Mouse (Mus musculus) E14TG2a.4 (cell line): ENCODE measurements around the gene Rcn1.
A peak's percentile ranks its signal among the peaks of the same experiment; 100 is the strongest.

Experiments used
- H3K27me3 ChIP-seq: 2 replicates; pipeline ENCODE4 v1.6.1; 2014; ENCODE audit warnings: low read length, control low read depth; ENCODE audit not compliant: insufficient read depth
- H3K36me3 ChIP-seq: 2 replicates; pipeline ENCODE4 v1.6.1; 2014; ENCODE audit warnings: low read length, control low read depth; ENCODE audit not compliant: insufficient read depth
- H3K4me1 ChIP-seq: replicated peaks from 2 replicates; pipeline ENCODE4 v1.6.1; 2014; ENCODE audit warnings: low read depth, low read length, control low read depth
- H3K4me3 ChIP-seq: replicated peaks from 2 replicates; pipeline ENCODE4 v1.5.1; 2014; ENCODE audit warnings: mild to moderate bottlenecking, low read length
- H3K9me3 ChIP-seq: 2 replicates; pipeline ENCODE4 v1.6.1; 2014; ENCODE audit warnings: low read length, control low read depth
- CTCF ChIP-seq: conservative IDR thresholded peaks from 2 replicates; pipeline ENCODE4 v1.5.1; 2014; ENCODE audit warnings: low read length
- NANOG ChIP-seq: IDR thresholded peaks from 2 replicates; pipeline ENCODE4 v1.6.1; 2014; ENCODE audit warnings: borderline replicate concordance, low read length, mixed read lengths
- POU5F1 ChIP-seq: IDR thresholded peaks from 2 replicates; pipeline ENCODE4 v1.6.1; 2014; ENCODE audit warnings: low read length, borderline replicate concordance

Rcn1 gene

GRCm38 (mm10) chr2:105399085-105399891, at the start of gene Rcn1:
Rcn1 (minus strand) TSS chr2:105399319.
- peaks cover 4% of the 10 kb centered on the region; the same call in 1 of the 2 replicates for H3K27me3 ChIP-seq
- peak within 1 kb of the TSS; percentile 87 for H3K4me3 ChIP-seq
- peaks cover 68% of the 10 kb centered on the region for H3K4me1 ChIP-seq
- no peaks in the 10 kb centered on the region for H3K9me3 ChIP-seq
- peaks cover 12% of the 10 kb centered on the region for H3K36me3 ChIP-seq
- no peak for TF ChIP-seq POU5F1
- no peak for TF ChIP-seq NANOG
- TF ChIP-seq CTCF: no peak

DNA sequence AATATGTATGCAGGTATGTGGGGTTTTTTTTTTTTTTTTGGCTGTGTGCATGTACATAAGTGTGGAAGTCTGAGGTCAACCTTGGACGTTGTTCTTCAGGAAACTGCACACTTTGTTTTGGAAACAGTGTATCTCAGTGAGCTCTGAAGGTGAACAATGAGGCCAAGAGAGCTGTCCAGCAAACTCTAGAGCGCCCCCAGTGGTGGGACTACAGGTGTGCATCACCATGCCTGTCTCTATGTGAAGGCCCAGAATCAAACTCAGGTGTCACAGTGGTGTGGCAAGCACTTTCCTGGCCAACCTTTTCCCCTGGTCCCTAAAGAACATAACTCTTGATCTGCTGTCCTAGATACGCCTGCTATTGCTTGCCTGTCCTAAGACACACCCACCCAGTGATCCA, 45.0 kb upstream of the Rcn1 start:
- H3K4me1 ChIP-seq: no peaks in the 10 kb centered on the region
- H3K27me3 ChIP-seq: no peaks in the 10 kb centered on the region
- no peak overlapping the region for H3K4me3 ChIP-seq
- 0 out of 2 replicates have a peak, but pooled peaks cover 2% of the 10 kb centered on the region for H3K9me3 ChIP-seq
- TF ChIP-seq POU5F1 (no peak), NANOG (no peak), CTCF (peak; percentile 88)
- no peaks in the 10 kb centered on the region for H3K36me3 ChIP-seq

- TF ChIP-seq CTCF (no peak), POU5F1 (no peak), NANOG (no peak)
- Histone ChIP-seq H3K9me3 (0 out of 2 replicates have a peak, but pooled peaks cover 2% of the 10 kb centered on the region), H3K36me3 (no peaks in the 10 kb centered on the region), H3K4me1 (no peaks in the 10 kb centered on the region), H3K4me3 (no peak overlapping the region), H3K27me3 (peaks cover 4% of the 10 kb centered on the region)
These were observed 39.9 kb upstream of the Rcn1 start for GRCm38 (mm10) chr2:105439022-105439421.

GRCm38 (mm10) chr2:105438525-105438924, 39.4 kb upstream of the Rcn1 start:
- no peak overlapping the region for H3K4me3 ChIP-seq
- peaks cover 7% of the 10 kb centered on the region for H3K27me3 ChIP-seq
- no peaks in the 10 kb centered on the region for H3K4me1 ChIP-seq
- TF ChIP-seq NANOG: no peak
- H3K36me3 ChIP-seq: no peaks in the 10 kb centered on the region
- H3K9me3 ChIP-seq: 0 out of 2 replicates have a peak, but pooled peaks cover 2% of the 10 kb centered on the region

GRCm38 (mm10) chr2:105432927-105433326, 33.8 kb upstream of the Rcn1 start:
- TF ChIP-seq POU5F1: no peak
- no peak for TF ChIP-seq CTCF
- no peak for TF ChIP-seq NANOG
- peaks cover 19% of the 10 kb centered on the region for H3K27me3 ChIP-seq

GRCm38 (mm10) chr2:105430373-105430772, 31.3 kb upstream of the Rcn1 start:
- Histone ChIP-seq H3K36me3 (no peaks in the 10 kb centered on the region), H3K9me3 (no peaks in the 10 kb centered on the region), H3K27me3 (peaks cover 31% of the 10 kb centered on the region), H3K4me1 (0 out of 2 replicates have a peak, but pooled peaks cover 3% of the 10 kb centered on the region), H3K4me3 (no peak overlapping the region)
- TF ChIP-seq POU5F1 (no peak), CTCF (no peak), NANOG (no peak)

More at GRCm38 (mm10) chr2:105432927-105433326, 33.8 kb upstream of the Rcn1 start:
- Histone ChIP-seq H3K9me3 (no peaks in the 10 kb centered on the region), H3K4me3 (no peak overlapping the region), H3K4me1 (0 out of 2 replicates have a peak, but pooled peaks cover 3% of the 10 kb centered on the region), H3K36me3 (no peaks in the 10 kb centered on the region)

GRCm38 (mm10) chr2:105429899-105430298, 30.8 kb upstream of the Rcn1 start:
- peaks cover 31% of the 10 kb centered on the region for H3K27me3 ChIP-seq
- no peaks in the 10 kb centered on the region for H3K36me3 ChIP-seq
- H3K4me1 ChIP-seq: 0 out of 2 replicates have a peak, but pooled peaks cover 3% of the 10 kb centered on the region
- TF ChIP-seq CTCF (no peak), NANOG (no peak), POU5F1 (no peak)
- no peak overlapping the region for H3K4me3 ChIP-seq
- H3K9me3 ChIP-seq: no peaks in the 10 kb centered on the region

GRCm38 (mm10) chr2:105428467-105428866, 29.3 kb upstream of the Rcn1 start:
- Histone ChIP-seq H3K27me3 (peaks cover 24% of the 10 kb centered on the region; the same call in 1 of the 2 replicates), H3K36me3 (no peaks in the 10 kb centered on the region), H3K4me1 (0 out of 2 replicates have a peak, but pooled peaks cover 3% of the 10 kb centered on the region), H3K4me3 (no peak overlapping the region), H3K9me3 (no peaks in the 10 kb centered on the region)
- no peak for TF ChIP-seq NANOG
- no peak for TF ChIP-seq POU5F1
- no peak for TF ChIP-seq CTCF

DNA sequence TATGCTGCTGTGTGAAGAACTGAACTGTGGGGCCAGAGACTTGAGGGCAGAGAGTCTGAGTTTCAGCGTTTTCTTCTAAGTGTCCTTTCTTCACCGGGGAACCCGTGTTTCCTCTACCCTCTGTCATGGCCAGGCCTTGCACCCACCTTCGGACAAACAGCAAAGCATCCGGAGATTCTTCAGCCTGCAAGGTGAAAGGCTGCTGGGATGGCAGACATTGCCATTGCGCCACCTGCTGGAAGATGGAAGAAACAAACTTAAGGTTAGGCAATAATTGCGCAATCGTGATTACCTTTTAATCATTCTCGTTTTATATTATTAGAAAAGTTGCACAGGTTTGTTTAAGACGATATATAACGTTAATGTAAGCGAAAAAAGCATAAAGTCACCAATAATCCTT, 28.9 kb upstream of the Rcn1 start:
- TF ChIP-seq POU5F1 (no peak), CTCF (peak; percentile 70), NANOG (no peak)
- no peaks in the 10 kb centered on the region for H3K36me3 ChIP-seq
- no peaks in the 10 kb centered on the region for H3K4me1 ChIP-seq
- H3K4me3 ChIP-seq: no peak overlapping the region
- H3K9me3 ChIP-seq: no peaks in the 10 kb centered on the region
- H3K27me3 ChIP-seq: peaks cover 21% of the 10 kb centered on the region; the same call in 1 of the 2 replicates
